Mouse (Mus musculus): ENCODE data around the gene Atp6v1b1.

GRCm38 (mm10) chr6:83796686-83797085, 53.9 kb downstream of the Atp6v1b1 start:
- TF ChIP-seq CHD2 (IDR thresholded peaks at IDR 0.05; ENCODE audit: low read length): no peak
- no peak for TF ChIP-seq ETS1 (conservative IDR thresholded peaks at IDR 0.05; ENCODE audit: low read depth, low read length)

Measured in CH12.LX (cell line).